Mouse (Mus musculus) natural killer cell, adult 2 months (primary cell): ENCODE measurements around the gene Dppa2.
"Not testable (repeated sequence)": the region's sequence is repeated elsewhere in the genome, so short reads cannot be mapped to it uniquely, and the experiment has no call there.

ENCODE experiments used
- DNase-seq, 2 experiments: peaks; one replicate each; pipeline ENCODE4 v3.0.0; 2022; ENCODE audit warnings: low spot score in 2 of 2

Dppa2 gene

DNA sequence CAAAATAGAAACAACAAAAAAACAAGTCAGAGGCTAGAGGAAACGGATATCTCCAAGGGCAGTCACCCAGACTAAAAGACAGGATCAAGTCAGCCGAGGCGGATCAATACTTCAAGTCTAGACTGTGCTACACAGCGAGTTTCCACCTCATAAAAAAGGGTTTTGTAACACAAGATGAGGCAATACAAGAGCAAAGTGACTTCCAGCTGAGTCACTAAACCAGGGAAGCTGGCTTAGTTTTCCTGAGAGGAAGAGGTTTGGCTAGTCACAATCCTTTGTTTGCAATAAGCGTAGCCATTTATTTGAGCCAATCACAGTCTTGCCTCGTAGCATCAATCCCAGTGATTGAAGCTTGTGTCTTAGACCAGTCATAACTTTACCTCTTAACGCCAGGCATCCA lies at the start of gene Dppa2:
Gene Dppa2 (plus strand): TSS at position 400 of the 400 bp plus-strand sequence.
- DNase-seq, result no peak

DNA sequence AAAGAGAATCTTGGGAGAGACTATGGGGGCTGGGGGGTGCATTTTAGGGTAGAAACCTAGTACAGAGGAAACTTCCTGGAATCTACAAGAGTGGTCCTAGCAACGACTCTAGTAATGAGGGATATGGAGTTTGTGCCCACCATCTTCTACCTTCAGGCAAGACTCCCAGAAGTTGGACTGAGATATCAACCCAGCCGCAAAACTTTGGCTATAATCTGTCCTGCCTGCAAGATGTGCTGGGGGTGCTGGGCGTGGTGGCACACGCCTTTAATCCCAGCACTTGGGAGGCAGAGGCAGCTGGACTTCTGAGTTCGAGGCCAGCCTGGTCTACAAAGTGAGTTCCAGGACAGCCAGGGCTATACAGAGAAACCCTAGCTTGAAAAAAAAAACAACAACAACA lies 49.1 kb upstream of the Dppa2 start:
- no peak for DNase-seq

GRCm38 (mm10) chr16:48259519-48259918 lies 44.2 kb upstream of the Dppa2 start:
- DNase-seq, result no peak

GRCm38 (mm10) chr16:48262901-48263300 lies 40.8 kb upstream of the Dppa2 start:
- no peak for DNase-seq

DNA sequence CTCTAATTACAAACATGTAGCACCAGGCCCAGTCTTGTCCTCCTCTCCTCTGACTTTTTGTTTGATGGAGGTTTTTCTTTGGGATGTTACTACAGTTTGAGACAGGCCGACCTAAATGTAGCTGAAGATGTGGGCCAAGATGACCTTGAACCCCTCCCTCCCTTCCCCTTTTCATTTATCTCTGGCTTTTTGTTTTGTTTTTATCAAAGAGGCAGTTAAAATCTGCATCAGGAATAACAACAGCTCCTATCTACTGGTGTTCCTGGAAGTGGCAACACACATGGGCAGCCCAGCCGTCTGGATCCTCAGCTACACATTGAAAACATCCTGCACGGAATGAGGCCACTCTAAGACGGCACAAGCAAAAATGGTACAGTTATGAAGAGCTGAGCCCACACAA lies 37.9 kb upstream of the Dppa2 start:
- DNase-seq, result no peak

GRCm38 (mm10) chr16:48276940-48277339 lies 26.8 kb upstream of the Dppa2 start:
- no peak for DNase-seq

DNA sequence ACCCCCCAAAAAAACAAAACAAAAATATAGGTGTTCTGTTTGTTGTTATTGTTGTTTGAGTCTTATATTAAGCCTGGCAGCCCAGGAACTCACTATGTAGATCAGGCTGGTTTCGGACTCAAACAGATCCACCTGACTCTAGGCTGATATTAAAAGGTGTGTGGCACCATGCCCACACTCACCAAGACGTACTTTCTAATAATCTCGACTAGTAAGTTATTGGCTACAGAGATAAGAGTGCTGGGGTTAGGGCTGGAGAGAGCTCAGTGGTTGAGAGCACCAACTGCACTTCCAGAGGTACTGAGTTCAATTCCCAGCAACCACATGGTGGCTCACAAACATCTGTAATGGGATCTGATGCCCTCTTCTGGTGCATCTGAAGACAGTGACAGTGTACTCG lies 22.8 kb upstream of the Dppa2 start:
- DNase-seq, result no peak

- no peak for DNase-seq
Measured at GRCm38 (mm10) chr16:48282801-48283200, 20.9 kb upstream of the Dppa2 start.

GRCm38 (mm10) chr16:48283517-48283916 lies 20.2 kb upstream of the Dppa2 start, which contains the start of gene Dppa4:
Gene Dppa4, plus strand, starts transcription at chr16:48283733.
- DNase-seq, result no peak

GRCm38 (mm10) chr16:48285517-48285916 lies 18.2 kb upstream of the Dppa2 start:
- DNase-seq, result no peak

DNA sequence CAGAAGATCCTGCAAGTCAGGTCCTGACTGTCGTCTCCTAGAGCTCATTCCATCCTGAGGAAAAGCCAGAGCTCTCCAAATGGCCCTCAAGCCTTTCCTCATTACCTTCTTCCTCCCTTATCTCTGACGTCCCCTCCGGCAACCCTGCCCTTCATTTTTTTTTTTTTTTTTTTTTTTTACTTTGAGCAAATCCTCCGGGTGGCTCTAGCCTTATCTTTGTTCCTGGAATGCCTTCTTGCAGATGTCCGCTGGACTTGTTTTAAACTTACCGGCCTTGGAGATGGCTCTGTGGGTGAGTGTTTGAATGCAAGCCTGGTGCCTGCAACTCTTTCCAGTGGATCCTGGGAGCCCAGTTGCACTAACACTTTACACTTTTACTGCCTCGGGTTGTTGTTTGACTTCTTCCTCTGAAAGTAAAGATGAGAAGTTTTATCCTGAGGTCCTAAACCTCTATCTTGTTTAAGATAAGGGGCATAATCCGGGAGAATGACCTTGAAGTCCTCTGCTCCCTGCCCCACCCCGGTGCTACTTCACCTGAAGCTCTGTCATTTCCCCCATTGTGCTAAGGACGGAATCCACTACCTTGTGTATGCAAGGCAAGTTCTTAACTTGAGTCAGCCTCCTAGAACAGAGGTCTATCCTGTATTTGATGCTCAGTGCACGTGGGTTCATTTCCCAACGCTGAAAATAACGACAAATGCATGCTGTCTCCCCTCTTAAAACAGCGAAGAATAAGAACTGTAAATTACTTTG lies 6.1 kb upstream of the Dppa2 start:
- DNase-seq, result no peak

GRCm38 (mm10) chr16:48299884-48300283 lies 3.8 kb upstream of the Dppa2 start:
- no peak for DNase-seq

DNA sequence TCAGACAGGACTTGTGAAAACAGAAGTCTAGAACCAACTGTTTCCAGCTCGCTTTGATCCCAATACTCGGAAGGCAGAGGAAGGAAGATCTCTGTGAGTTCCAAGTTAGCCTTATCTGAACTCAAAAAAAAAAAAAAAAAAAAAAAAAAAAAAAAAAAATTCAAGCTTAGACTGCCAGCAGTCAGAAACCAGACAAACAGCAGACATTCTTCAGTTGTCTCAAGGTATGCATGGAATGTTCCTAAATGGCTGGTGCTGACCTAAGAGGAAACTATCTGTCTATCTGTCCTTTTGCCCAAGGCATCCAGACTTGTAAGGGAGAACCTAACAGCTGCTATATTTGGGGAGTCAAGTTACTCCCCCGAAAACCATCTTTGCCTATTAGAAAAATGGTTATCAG lies 275 bp downstream of the Dppa2 start:
- no peak for DNase-seq

DNA sequence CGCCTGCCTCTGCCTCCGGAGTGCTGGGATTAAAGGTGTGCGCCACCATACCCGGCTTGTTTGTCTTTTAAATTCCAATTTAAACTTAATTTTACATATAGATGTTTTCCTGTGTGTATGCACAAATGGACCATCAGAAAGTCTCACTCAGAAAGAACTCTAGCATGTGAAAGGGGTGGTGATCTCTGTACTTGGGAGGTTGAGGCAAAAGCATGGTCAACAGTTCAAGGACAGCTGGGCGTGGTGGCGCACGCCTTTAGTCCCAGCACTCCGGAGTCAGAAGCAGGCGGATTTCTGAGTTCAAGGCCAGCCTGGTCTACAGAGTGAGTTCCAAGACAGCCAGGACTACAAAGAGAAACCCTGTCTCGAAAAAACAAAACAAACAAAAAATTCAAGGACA lies 5.2 kb downstream of the Dppa2 start:
- not testable (repeated sequence) for DNase-seq

DNA sequence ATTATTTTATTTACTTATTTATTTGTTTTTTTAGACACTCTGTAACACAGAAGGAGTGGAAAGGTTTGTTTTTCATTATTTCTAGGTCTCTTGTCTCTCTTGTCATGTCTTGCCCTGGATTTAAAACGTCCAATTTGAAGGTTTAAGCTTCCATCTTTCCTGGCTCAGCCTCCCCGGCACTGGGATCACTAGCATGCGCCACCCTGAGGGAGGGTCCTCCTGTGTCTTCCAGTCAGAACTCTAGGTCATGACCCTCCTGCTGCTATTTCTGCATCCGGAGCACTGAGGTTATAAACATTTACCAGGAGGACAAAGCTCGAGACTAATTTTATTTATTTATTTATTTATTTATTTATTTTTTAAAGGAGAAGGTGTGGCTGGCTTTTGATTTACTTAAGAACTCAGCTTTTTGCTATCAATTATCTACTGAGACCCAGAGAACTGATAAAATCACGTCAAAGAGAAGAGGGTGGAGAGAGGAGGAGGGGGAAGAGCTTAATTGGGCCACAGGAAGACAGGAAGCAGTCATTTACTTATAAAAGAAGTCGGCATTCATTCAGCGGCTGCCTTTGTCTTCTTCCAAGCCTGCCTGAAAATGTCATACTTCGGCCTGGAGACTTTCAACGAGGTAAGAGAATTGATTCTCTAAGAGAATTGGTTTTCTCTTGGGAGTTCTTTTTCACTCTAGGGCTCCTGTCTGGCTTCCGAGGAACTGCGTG lies 6.4 kb downstream of the Dppa2 start:
- no peak for DNase-seq

GRCm38 (mm10) chr16:48315294-48315693 lies 11.6 kb downstream of the Dppa2 start:
- DNase-seq, result no peak

DNA sequence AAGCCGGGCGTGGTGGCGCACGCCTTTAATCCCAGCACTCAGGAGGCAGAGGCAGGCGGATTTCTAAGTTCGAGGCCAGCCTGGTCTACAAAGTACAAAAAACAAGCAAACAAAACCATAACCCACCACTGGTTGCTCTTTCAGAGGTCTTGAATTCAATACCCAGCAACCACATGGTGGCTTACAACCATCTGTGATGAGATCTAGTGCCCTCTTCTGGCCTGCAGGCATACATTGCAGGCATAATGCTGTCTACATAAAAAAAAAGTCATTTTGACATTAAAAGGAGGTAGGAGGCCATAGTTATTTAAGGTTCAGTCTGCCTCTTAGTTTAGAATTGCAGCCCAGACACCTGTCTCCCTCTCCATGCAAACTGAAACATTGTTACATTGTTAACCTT lies 17.1 kb downstream of the Dppa2 start:
- DNase-seq, result no peak

DNA sequence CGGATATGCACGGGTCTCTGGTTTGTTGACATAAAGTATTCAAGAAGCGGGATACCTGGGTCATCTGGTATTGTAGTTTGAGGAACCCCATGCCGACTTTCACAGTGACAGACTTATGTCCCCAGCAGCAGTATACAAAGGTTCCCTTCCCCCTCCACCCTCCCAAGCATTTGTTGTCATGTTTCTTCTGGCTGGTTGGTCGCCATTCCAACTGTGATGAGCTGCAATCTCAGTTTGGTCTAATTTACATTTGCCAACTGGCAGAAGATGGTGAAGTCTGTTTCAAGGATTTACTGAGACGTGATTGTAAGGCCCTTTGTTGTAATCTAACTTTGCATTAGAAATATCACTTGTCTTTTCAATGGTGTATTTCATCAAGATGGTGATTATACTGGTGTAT lies 19.4 kb downstream of the Dppa2 start:
- DNase-seq, result no peak

DNA sequence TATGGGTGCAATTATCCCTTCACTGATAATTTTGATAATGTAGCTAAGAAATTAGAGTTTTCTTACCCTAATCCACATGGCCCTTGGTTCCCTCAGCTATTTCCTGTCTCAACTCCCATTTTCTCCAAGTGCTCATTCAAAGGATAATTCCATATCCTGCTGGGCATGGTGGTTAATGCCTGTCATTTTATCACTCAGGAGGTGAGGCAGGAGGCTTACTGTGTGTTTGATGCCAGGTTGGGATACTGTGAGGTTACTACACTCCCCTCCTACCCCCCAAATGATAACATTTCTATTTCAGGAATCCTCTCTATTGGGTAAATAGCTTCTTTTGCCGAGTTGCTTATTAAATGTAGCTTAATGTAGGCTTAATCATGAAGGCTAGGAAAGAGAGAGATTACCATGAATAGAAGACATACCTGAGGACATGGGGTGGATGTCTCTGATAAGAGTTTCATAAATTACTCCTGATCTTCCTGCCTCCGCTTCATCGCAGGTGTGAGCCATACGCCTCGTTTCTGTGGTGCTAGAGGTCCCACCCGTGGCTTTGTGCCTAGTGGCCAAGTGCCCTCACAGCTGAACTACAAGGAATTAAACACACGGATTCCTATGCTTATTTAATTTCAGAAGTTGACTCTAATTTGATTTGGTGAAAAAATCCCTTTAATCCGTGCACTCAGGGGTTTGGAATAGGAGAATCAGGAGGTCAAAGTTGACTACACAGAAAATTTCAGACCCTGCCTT lies 20.1 kb downstream of the Dppa2 start:
- DNase-seq, result no peak

DNA sequence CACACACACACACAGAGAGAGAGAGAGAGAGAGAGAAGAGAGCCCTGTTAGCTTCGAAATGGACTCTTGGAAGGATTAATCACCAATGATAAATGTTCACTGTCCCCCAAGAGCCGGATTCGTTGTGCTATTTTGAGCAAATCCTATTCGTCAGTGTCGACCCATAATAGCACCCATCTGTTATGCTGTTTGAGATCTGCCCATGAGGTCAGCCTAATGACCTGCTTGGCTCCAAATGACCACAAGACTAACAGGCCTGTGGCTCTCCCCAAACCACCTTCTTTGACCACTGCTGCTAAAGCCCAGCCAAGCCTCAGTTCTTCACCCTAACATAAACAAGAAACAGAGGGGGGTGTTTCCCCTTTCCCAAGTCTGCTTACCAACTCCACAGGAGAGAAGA lies 23.2 kb downstream of the Dppa2 start:
- DNase-seq, result no peak

GRCm38 (mm10) chr16:48328420-48328819 lies 24.7 kb downstream of the Dppa2 start:
- DNase-seq, result no peak

DNA sequence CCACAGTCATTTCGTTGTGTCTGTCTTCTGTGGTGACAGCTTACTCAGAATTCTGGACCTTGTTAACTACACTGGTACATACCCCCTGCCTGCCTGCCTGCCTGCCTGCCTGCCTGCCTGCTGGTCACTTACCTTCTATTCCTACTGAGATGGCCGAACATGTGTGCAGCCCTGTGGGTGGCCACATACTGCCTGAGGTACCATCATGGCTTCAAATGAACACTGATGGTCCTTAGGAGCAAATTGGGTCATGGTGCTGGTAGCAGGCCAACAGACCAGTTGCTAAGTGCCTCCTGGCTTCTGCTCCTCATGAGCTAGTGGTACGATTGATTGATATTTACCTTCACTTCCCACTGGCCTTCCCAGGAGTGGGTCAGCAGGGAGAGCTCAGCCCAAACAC lies 28.1 kb downstream of the Dppa2 start:
- no peak for DNase-seq

- no peak for DNase-seq
Measured at GRCm38 (mm10) chr16:48335326-48335725, 31.6 kb downstream of the Dppa2 start.
